In the genomic region with DNA sequence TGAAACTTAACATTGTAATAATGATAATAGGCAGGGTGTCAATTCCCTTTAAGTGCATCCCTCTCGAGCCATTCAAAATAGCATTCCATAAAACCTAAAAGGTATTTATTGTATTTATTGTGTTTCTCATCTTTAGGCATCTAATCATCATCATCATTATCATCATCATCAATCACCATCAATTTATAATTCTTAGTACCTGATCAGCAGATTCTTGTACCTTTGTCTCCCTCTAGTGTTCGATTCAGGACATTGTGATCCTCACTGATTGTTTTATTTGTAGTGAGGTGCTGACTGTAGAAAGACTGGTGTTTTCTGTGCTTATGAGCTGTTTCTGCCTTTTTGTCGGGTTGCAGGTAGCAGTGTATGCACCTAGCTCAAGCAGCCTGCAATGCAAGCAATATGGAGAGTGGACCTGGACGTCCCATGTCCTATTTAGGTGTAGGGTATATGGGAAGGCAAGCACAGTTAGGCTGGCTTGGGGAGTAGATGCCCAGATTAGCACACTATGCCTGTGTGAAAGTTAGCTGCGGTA, we compare ENCODE assay signal across 9 mouse cellular contexts.
DNase-seq lines count a peak whose midpoint lies in the region; ATAC-seq and TF ChIP-seq lines count a peak whose summit lies in the region.
"Had no signal": no experiment of that assay in that cellular context is flagged by ENCODE, and none has a peak within 500 bp of the region (broad histone marks: within the 10 kb centered on the region; RNA-seq: fewer than 3 reads in every experiment).

No protein-coding gene starts in this region.

- no peaks in the 10 kb centered on the region for H3K9me3 ChIP-seq in midbrain, embryonic 14.5 days (ENCODE audit: control insufficient read depth, low read length)
- H3K9me3 ChIP-seq: heart, embryonic 15.5 days had no signal

- in situ Hi-C loops in Patski (cut with MboI; ENCODE audit: low pct_unique_long_range_greater_than_20kb), result no loop called here

- H3K4me2 ChIP-seq in midbrain, embryonic 14.5 days (ENCODE audit: low read length), result no peak overlapping the region
- H3K4me2 ChIP-seq: heart, embryonic 15.5 days had no signal

- CTCF ChIA-PET in Patski (lab: Charles Lee), result interaction anchor here (1.1 kb wide), 1 partner anchor 9 kb away, joined by 3 read pairs; no protein-coding TSS in a partner anchor

- H3K9ac ChIP-seq in midbrain, embryonic 14.5 days (replicated peaks; ENCODE audit: low read length), result no peak overlapping the region
- H3K9ac ChIP-seq: heart, embryonic 15.5 days had no signal

- H3K27me3 ChIP-seq in Patski, result no peaks in the 10 kb centered on the region
- no peaks in the 10 kb centered on the region for H3K27me3 ChIP-seq in midbrain, embryonic 14.5 days (ENCODE audit: control insufficient read depth, insufficient read depth, low read length)
- H3K27me3 ChIP-seq: heart, embryonic 15.5 days had no signal

- peak; percentile 38 for TF ChIP-seq CTCF in Patski (IDR thresholded peaks at IDR 0.05)

- peak; percentile 0 for DNase-seq in kidney, adult 8-10 months
- no peak for DNase-seq in kidney, postnatal 10 days
- DNase-seq in Patski (ENCODE audit: low read depth, low spot score), result no peak
- DNase-seq in midbrain, embryonic 14.5 days, result peak; percentile 84
- no peak for DNase-seq in lung, postnatal 14 days
- DNase-seq in yolk sac, embryonic 10.5 days (ENCODE audit: low spot score), result no peak

- POLR2A ChIA-PET in Patski (lab: Charles Lee), result no interaction called here

- H3K36me3 ChIP-seq in midbrain, embryonic 14.5 days (ENCODE audit: control insufficient read depth, insufficient read depth, low read length), result no peaks in the 10 kb centered on the region
- H3K36me3 ChIP-seq: heart, embryonic 15.5 days had no signal

- WGBS in midbrain, embryonic 14.5 days, result 26% methylated on average over 5 of the region's 5 CpGs

- no peaks in the 10 kb centered on the region for H3K4me1 ChIP-seq in midbrain, embryonic 14.5 days (ENCODE audit: control insufficient read depth, insufficient read depth, low read length)
- H3K4me1 ChIP-seq: heart, embryonic 15.5 days had no signal

- no peak for ATAC-seq in Patski
- ATAC-seq in frontal cortex, adult (ENCODE audit: low TSS enrichment), result peak; percentile 78
- ATAC-seq in midbrain, embryonic 14.5 days (ENCODE audit: low FRiP score, low TSS enrichment), result peak; percentile 58; the same call in 1 of the 2 replicates
- no peak for ATAC-seq in granulocyte monocyte progenitor cell, adult 5-6 weeks (replicated peaks; ENCODE audit: poor library complexity, severe bottlenecking)

- 0 out of 2 replicates have a peak overlapping the region, but pooled peaks have one; percentile 20 for H3K27ac ChIP-seq in midbrain, embryonic 14.5 days (replicated peaks; ENCODE audit: low read depth, low read length)
- H3K27ac ChIP-seq: heart, embryonic 15.5 days had no signal

- no peak overlapping the region for H3K4me3 ChIP-seq in midbrain, embryonic 14.5 days (replicated peaks; ENCODE audit: low read depth, low read length)
- H3K4me3 ChIP-seq: heart, embryonic 15.5 days had no signal

Comparison
In these comparisons a context has a peak if more than half of its experiments do, and no peak if none do; other contexts are left out.
1. DNase-seq: peak in kidney, adult 8-10 months (2 of 2) and midbrain, embryonic 14.5 days (single experiment); none in kidney, postnatal 10 days (single experiment), Patski (single experiment), lung, postnatal 14 days (single experiment) and yolk sac, embryonic 10.5 days (single experiment).
2. ATAC-seq: peak in frontal cortex, adult (single experiment) and midbrain, embryonic 14.5 days (single experiment); none in Patski (single experiment) and granulocyte monocyte progenitor cell, adult 5-6 weeks (single experiment).